22 mouse cellular contexts compared by ENCODE assay signal in the genomic region with DNA sequence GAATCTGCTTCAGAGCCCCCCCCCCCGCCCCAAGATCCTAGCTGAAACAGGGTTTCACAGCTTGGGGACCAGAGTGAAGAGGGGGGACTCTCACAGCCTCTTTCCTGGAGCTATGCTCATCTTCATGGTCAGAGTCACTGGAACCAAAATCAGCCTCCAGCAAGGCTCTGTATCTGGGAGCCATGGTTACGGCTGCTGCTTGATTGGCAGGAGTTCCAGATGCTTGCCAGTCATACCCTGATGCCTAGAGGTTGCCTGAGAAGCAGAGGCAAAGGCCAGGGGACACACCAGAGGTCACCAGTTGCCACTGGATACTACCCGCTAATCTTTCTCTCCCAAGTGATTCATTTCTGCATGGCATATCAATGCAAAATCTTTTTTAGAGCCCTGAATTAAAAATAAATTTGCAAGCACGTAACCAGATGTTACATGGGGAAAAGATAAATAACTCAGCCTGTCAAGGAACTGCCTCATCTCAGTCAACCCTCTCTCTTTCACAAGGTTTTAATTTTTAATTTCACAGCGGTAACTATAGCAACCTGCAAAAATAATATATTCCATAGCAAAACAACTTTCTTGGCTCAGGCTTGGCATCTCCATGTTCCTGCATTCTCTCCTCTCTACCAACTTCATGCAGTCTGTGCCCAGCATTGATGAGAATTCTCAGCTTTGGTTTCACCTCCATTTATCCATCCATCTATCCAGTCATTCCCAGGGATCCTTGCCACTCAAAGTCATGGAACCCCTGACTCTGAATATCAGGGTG. TPM values are rescaled to one million over a fixed set of nuclear protein-coding genes. Genes with fewer than 3 reads are reported as not detected.
DNase-seq lines count a peak whose midpoint lies in the region; ATAC-seq and TF ChIP-seq lines count a peak whose summit lies in the region.
"Had no signal": no experiment of that assay in that cellular context is flagged by ENCODE, and none has a peak within 500 bp of the region (broad histone marks: within the 10 kb centered on the region; RNA-seq: fewer than 3 reads in every experiment).

No protein-coding gene starts in this region.

- TF ChIP-seq CTCF in forebrain, postnatal 0 days (IDR thresholded peaks at IDR 0.05; ENCODE audit: low read depth), result no peak
- TF ChIP-seq CTCF in midbrain, postnatal 0 days (IDR thresholded peaks at IDR 0.05), result no peak

- H3K4me1 ChIP-seq in forebrain, embryonic 13.5 days, result no peaks in the 10 kb centered on the region
- H3K4me1 ChIP-seq in forebrain, embryonic 11.5 days (replicated peaks; ENCODE audit: control insufficient read depth, insufficient read depth, low read length), result no peaks in the 10 kb centered on the region
- H3K4me1 ChIP-seq in forebrain, postnatal 0 days (ENCODE audit: insufficient read depth), result peaks cover 19% of the 10 kb centered on the region
- H3K4me1 ChIP-seq in midbrain, postnatal 0 days (ENCODE audit: insufficient read depth, low read length), result peaks cover 6% of the 10 kb centered on the region

- no peak overlapping the region for H3K4me2 ChIP-seq in forebrain, embryonic 13.5 days
- no peak overlapping the region for H3K4me2 ChIP-seq in forebrain, embryonic 11.5 days (ENCODE audit: low read depth, low read length, severe bottlenecking)
- H3K4me2 ChIP-seq in forebrain, postnatal 0 days (ENCODE audit: low read depth), result no peak overlapping the region
- no peak overlapping the region for H3K4me2 ChIP-seq in midbrain, postnatal 0 days (ENCODE audit: low read depth, low read length, poor library complexity, severe bottlenecking)
- H3K4me2 ChIP-seq: heart, embryonic 13.5 days; lung, embryonic 14.5 days had no signal

- no peak overlapping the region for H3K9ac ChIP-seq in forebrain, embryonic 13.5 days
- no peak overlapping the region for H3K9ac ChIP-seq in forebrain, embryonic 11.5 days (ENCODE audit: low read length)
- no peak overlapping the region for H3K9ac ChIP-seq in forebrain, postnatal 0 days
- no peak overlapping the region for H3K9ac ChIP-seq in midbrain, postnatal 0 days (replicated peaks; ENCODE audit: low read length, poor library complexity, severe bottlenecking)
- H3K9ac ChIP-seq: heart, embryonic 13.5 days; lung, embryonic 14.5 days had no signal

- no peak overlapping the region for H3K27ac ChIP-seq in forebrain, embryonic 13.5 days
- no peak overlapping the region for H3K27ac ChIP-seq in forebrain, embryonic 11.5 days (ENCODE audit: low read depth, low read length)
- peak overlapping the region; percentile 72 for H3K27ac ChIP-seq in forebrain, postnatal 0 days (ENCODE audit: low read depth, low read length)
- peak overlapping the region; percentile 68 for H3K27ac ChIP-seq in midbrain, postnatal 0 days (ENCODE audit: low read depth, low read length)
- H3K27ac ChIP-seq: heart, embryonic 13.5 days; macrophage had no signal

- WGBS in forebrain, embryonic 13.5 days, result 74% methylated on average over 5 of the region's 5 CpGs
- WGBS in forebrain, embryonic 11.5 days, result 77% methylated on average over 5 of the region's 5 CpGs
- 53% methylated on average over 5 of the region's 5 CpGs for WGBS in forebrain, postnatal 0 days
- WGBS in midbrain, postnatal 0 days, result 48% methylated on average over 5 of the region's 5 CpGs

- no peaks in the 10 kb centered on the region for H3K27me3 ChIP-seq in forebrain, embryonic 13.5 days
- no peaks in the 10 kb centered on the region for H3K27me3 ChIP-seq in forebrain, embryonic 11.5 days (ENCODE audit: control insufficient read depth, insufficient read depth, low read length)
- H3K27me3 ChIP-seq in forebrain, postnatal 0 days (ENCODE audit: insufficient read depth, low read length), result no peaks in the 10 kb centered on the region
- H3K27me3 ChIP-seq in midbrain, postnatal 0 days (ENCODE audit: insufficient read depth, low read length), result no peaks in the 10 kb centered on the region

- 0 out of 2 replicates have a peak, but pooled peaks have one; percentile 30 for ATAC-seq in forebrain, embryonic 13.5 days
- ATAC-seq in forebrain, embryonic 11.5 days (replicated peaks; ENCODE audit: low FRiP score), result no peak
- ATAC-seq in forebrain, postnatal 0 days, result peak; percentile 88
- peak; percentile 60 for ATAC-seq in midbrain, postnatal 0 days (ENCODE audit: low FRiP score)
- ATAC-seq: Patski had no signal

- H3K9me3 ChIP-seq in forebrain, embryonic 13.5 days (replicated peaks), result no peaks in the 10 kb centered on the region
- no peaks in the 10 kb centered on the region for H3K9me3 ChIP-seq in forebrain, embryonic 11.5 days (ENCODE audit: control insufficient read depth, low read length)
- no peaks in the 10 kb centered on the region for H3K9me3 ChIP-seq in forebrain, postnatal 0 days (ENCODE audit: low read length)
- H3K9me3 ChIP-seq in midbrain, postnatal 0 days (ENCODE audit: low read length), result no peaks in the 10 kb centered on the region
- H3K9me3 ChIP-seq: heart, embryonic 13.5 days had no signal

- H3K36me3 ChIP-seq in forebrain, embryonic 13.5 days (ENCODE audit: poor library complexity, severe bottlenecking), result no peaks in the 10 kb centered on the region
- no peaks in the 10 kb centered on the region for H3K36me3 ChIP-seq in forebrain, embryonic 11.5 days (ENCODE audit: control insufficient read depth, insufficient read depth, low read length)
- no peaks in the 10 kb centered on the region for H3K36me3 ChIP-seq in forebrain, postnatal 0 days (ENCODE audit: insufficient read depth)
- H3K36me3 ChIP-seq in midbrain, postnatal 0 days (ENCODE audit: insufficient read depth, low read length), result no peaks in the 10 kb centered on the region
- H3K36me3 ChIP-seq: heart, embryonic 13.5 days had no signal

- no peak overlapping the region for H3K4me3 ChIP-seq in forebrain, embryonic 13.5 days
- H3K4me3 ChIP-seq in forebrain, embryonic 11.5 days (ENCODE audit: low read depth, low read length), result no peak overlapping the region
- no peak overlapping the region for H3K4me3 ChIP-seq in forebrain, postnatal 0 days (ENCODE audit: low read depth, low read length)
- H3K4me3 ChIP-seq in midbrain, postnatal 0 days (ENCODE audit: low read depth, low read length), result no peak overlapping the region
- H3K4me3 ChIP-seq: erythroblast, embryonic 14.5 days; heart, embryonic 13.5 days had no signal

- DNase-seq in forebrain, embryonic 11.5 days (ENCODE audit: low spot score), result no peak
- peak; percentile 45 to 63 for DNase-seq in left cerebral cortex, adult 9 months (ENCODE audit: low spot score in 2 of 2)
- no peak for DNase-seq in left cerebral cortex, adult 11 months (ENCODE audit: low spot score)
- DNase-seq in forebrain, postnatal 0 days, result peak; percentile 66
- peak; percentile 25 for DNase-seq in midbrain, postnatal 0 days (ENCODE audit: low spot score)
- DNase-seq in cerebellum, adult 11-12 months, result no peak
- DNase-seq: cerebellum, adult 11 months; kidney, adult 18-20 months; kidney, postnatal 4 days; lung, embryonic 14.5 days; thymus, postnatal 36 days had no signal

RNA-seq across cellular contexts. Expression of gene F830045P16Rik, which starts 27.7 kb away (rescaled TPM):
- polyA plus RNA-seq in forebrain, embryonic 13.5 days (2015; fragmentation: Nextera tagmentation; extraction: Ambion mirVana), result not detected in 2 replicates
- not detected in 2 replicates for polyA plus RNA-seq in forebrain, embryonic 11.5 days (2014; fragmentation: Nextera tagmentation; extraction: Ambion mirVana)
- total RNA-seq in forebrain, postnatal 0 days (2014; rRNA removed), result not detected in 2 replicates
- not detected in 2 replicates for polyA plus RNA-seq in forebrain, postnatal 0 days (2015; fragmentation: Nextera tagmentation; extraction: Ambion mirVana)
- total RNA-seq in midbrain, postnatal 0 days (2014; rRNA removed), result 0.16 TPM in 1 of 2 replicates, not detected in the other
- not detected in 2 replicates for polyA plus RNA-seq in midbrain, postnatal 0 days (2015; fragmentation: Nextera tagmentation; extraction: Ambion mirVana)
- total RNA-seq: adrenal gland, postnatal 4 days; gastrocnemius, adult 18-20 months; hematopoietic stem cell, adult 5-6 weeks; liver, adult 2 months had no signal
- polyA plus RNA-seq: erythroblast, embryonic 14.5 days; heart, embryonic 13.5 days; liver, adult 2 months; lung, embryonic 14.5 days; neural tube, embryonic 14.5 days; Patski; stomach, embryonic 16.5 days had no signal

RNA-seq across cellular contexts. Expression of gene Sirpa, which starts 28.5 kb away (rescaled TPM):
- polyA plus RNA-seq in forebrain, embryonic 13.5 days (2015; fragmentation: Nextera tagmentation; extraction: Ambion mirVana), result 16.9 and 19.5 TPM in 2 replicates
- polyA plus RNA-seq in forebrain, embryonic 11.5 days (2014; fragmentation: Nextera tagmentation; extraction: Ambion mirVana), result 18.7 and 22.5 TPM in 2 replicates
- 94.1 and 118 TPM in 2 replicates for total RNA-seq in forebrain, postnatal 0 days (2014; rRNA removed)
- 41.4 and 61.8 TPM in 2 replicates for polyA plus RNA-seq in forebrain, postnatal 0 days (2015; fragmentation: Nextera tagmentation; extraction: Ambion mirVana)
- 109 and 126 TPM in 2 replicates for total RNA-seq in midbrain, postnatal 0 days (2014; rRNA removed)
- polyA plus RNA-seq in midbrain, postnatal 0 days (2015; fragmentation: Nextera tagmentation; extraction: Ambion mirVana), result 52.2 and 55.7 TPM in 2 replicates

Comparison
In these comparisons a context has a peak if more than half of its experiments do, and no peak if none do; other contexts are left out.
1. H3K27ac ChIP-seq: peak in forebrain, postnatal 0 days (single experiment) and midbrain, postnatal 0 days (single experiment); none in forebrain, embryonic 13.5 days (single experiment) and forebrain, embryonic 11.5 days (single experiment).
2. DNase-seq: peak in left cerebral cortex, adult 9 months (2 of 2), forebrain, postnatal 0 days (single experiment) and midbrain, postnatal 0 days (single experiment); none in forebrain, embryonic 11.5 days (single experiment), left cerebral cortex, adult 11 months (single experiment) and cerebellum, adult 11-12 months (single experiment).